Mouse (Mus musculus) cerebellum, postnatal 36 days (tissue): ENCODE results near the gene Otud7a.
A peak's percentile ranks its signal among the peaks of the same experiment; 100 is the strongest.
"Not testable (repeated sequence)": the region's sequence is repeated elsewhere in the genome, so short reads cannot be mapped to it uniquely, and the experiment has no call there.

ENCODE experiments used
- DNase-seq, 2 experiments: peaks; one replicate each; pipeline ENCODE4 v3.0.0; 2021 to 2022; ENCODE audit warnings: mixed read lengths in 2 of 2

Otud7a gene

DNA sequence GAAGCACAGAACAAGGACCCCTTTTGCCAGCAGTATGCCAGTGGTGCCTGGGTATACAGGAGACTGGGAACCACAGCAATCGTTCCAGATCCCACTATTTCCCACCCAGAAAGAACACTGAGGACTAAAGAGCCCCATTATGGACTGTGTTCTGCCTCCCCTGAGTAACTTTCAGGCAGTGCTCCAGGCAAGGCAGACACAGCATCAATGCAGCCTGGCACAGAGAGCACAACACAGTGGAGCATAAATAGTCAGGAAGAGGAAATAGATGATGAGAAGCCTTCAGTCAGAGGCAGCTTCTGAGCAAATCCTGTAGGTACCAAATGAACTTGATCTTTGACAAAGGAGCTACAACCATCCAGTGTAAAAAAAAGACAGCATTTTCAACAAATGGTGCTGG is 115.1 kb downstream of the Otud7a start:
- peak in 1 of 2 experiments; percentile 27 for DNase-seq

DNA sequence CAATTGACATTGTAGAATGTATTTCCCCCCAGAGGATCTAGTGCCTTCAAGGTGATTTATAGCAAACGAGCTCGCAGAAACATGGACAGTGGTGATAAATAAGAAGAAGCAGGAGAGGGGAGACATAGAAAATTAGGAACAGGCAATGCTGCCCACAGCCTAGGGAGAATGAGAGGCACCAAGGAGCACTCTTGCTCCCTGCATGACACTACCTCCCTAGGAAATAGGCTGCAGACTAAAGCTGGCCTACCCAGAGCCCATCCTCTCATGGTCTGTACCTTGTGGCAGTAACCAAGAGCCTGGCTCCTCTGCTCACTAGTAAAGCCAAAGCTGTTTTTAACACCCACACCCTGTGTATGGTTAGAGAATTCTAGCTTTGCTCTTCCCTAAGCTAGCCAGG is 138.8 kb downstream of the Otud7a start:
- DNase-seq: no peak

DNA sequence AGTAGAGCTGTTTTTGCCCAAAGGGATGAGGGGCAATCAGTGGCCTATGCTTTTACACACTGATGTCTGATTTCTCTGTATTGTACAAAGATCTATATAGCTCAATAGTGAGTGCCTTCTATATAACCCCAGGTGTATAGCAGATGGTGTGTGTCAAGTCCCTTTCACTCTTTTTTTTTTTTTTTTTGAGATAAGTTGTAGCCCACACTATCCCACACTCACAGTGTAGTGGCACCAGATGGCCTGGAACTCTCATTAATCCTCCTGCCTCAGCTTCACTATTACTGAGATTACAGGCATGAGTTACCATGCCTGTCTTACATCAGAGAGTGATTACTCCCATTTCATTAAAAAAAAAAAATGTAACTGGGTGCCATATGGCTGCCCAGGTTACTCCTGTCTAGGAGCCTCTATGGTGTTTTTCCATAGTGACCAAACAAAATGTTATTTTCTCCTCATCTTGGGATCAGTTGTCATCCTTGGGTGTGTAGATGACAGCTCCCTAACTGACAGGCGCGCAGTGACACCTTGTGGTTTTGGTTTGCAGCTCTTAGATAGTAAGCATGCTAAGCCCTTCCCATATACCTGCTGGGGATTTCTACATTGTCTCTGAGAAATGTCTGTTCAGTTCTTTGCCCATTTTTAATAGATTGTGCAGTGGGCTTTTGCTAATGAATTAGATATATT is 141.8 kb downstream of the Otud7a start:
- DNase-seq: peak; percentile 77 to 79

DNA sequence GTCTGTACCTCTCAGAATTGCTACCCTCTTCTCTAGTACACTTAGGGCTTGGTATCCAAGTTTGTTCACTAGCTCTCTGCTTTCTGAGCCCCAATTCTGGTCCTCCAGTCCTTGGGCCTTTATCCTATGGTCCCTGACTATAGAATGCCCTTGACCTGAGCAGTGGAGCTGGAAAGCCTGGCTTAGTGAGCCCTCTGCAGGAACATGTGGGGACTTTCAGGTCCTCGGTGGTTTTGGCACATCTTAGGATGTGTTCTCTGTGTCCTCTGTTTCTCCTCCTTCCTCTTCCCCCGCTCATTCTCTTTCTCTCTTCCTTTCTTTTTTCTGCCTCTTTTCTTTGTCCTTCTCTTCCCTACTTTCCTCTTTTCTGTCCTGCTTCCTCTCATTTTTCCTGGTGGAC is 145.8 kb downstream of the Otud7a start:
- no peak for DNase-seq

DNA sequence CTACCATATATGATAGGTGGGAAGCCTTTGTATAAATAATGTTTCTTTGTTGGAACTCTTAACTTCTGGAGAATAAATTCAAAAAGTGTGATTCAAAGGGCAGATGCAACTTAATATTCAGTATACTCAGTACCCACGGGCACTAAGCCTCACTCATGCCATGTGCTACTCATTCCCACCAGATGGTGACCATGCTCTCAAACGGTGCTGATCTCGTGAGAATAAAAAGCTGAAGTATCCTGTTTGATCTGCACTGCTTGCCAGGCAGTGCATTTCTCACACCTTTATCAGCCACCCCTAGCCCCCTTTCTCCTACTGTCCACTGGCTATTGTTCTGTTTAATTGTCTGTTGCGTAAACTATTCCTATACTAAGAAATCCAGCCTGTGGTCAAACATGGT is 146.8 kb downstream of the Otud7a start:
- DNase-seq: peak in 1 of 2 experiments; percentile 4

DNA sequence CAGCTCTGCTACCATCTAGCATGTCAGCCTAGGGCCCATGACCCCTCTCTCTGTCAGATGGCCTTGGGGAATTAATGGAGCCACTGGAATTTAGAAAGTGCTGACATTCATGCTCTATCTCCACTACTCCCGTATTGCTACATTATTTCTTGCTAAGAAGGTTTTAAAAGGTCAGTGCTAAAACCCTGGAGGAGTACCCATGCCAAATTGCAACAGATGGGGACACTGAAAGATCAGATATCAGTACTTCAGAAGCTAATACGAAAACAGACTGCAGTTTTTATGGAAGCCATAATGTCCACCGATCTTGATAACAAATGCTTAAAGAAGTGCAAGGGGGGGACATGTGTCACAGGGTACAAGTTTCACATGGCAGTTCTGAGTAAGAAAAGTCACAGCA is 147.5 kb downstream of the Otud7a start:
- DNase-seq: peak in 1 of 2 experiments; percentile 12

DNA sequence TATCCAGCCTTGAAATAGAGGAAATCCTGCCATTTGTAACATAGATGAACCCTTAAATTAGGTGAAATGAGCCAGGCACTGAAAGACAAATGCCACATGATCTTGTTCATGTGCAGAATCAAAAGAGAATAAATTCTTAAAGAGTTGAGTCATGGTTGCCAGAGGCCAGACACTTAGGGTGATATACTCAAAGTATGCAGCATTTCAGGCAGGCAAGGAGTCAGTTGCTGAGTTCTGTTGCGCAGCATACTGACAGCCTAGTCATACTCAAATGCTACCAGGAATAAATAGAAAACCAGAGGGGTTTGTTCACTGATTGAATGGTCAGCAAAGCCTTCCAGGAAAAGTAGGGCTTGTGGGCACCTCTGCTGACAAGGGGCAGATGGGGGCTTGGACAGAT is 160.3 kb downstream of the Otud7a start:
- DNase-seq: no peak

DNA sequence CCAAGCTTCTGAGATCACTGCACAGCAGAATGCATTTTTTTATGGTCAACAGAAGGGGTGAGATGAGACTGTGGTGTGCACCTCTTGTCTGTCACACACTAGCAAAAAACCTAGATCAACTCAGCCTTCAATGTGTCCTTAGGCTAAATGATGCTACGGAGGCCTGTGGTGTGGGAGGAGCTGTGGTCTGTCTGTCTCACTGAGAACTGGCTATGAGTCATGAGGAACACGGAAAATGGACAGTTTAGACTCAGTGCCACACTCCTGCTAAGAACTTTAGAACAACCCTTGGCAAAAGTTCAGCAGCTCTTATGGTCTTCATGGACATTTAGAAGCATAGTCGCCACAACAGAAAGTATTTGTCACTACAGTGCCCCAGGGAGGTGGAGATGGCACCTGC is 172.5 kb downstream of the Otud7a start:
- DNase-seq: no peak

DNA sequence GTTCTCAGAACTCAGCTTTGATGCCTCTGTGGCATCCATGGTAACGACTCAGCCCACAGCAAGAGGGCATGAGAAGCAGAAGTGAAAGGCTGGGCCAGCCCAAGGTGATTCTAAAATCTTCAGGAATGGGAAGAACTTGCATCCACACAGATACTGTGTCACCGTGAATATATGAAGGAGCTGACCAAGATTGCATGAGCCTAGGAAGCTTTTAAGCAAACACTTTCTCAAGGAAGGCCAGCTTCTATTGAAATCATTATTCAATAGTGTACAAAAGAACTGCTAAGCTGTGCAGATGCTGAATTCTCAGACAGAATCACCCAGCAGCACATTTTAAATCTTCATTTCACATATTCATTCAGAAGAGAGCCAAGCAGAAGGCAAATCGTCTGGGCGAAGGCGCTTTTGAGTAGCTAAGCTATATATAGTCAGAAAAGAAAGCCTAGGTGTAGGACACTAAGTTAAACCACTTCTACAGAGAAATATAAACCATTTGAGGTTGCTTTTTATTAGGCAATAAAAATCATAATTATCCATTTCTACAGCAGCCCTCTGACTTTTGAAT is 176.3 kb downstream of the Otud7a start:
- no peak for DNase-seq

DNA sequence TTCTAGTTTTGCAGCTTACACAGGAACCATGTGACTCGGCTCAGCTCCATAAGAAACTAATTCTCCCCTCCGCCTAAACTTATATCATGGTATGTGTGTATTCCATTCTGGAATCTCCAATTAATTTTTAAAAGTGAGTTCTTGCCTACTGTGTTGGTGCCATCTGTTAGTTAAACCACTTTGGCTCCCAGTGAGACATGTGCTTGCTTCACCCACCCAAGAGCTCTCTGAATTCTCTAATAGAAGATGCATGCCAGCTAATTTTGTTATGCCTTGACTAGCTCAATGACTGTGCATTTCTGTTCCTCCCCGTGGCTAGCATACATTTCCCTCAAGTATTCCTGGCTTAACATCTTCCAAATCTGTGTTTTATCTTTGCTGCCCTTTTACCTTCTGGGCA is 193.1 kb downstream of the Otud7a start:
- DNase-seq: no peak

DNA sequence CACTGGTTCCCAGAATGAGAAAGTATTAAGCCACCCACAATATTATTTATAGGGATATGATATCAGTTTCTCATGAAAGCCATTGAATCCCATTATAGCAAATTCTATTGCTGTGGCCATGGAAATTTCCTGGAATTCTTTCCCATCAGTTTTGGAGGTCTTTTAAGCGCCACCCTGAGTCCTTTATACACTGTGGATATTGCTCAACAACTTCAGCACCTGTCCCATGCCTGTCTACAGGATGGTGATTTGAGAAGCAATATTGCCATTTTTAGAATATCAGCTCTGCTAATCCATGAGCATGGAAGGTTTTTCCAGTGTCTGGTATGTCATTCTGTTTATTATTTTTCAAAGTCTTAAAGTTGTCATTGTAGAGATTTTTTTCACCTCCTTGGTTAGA is 199.5 kb downstream of the Otud7a start:
- DNase-seq: no peak

DNA sequence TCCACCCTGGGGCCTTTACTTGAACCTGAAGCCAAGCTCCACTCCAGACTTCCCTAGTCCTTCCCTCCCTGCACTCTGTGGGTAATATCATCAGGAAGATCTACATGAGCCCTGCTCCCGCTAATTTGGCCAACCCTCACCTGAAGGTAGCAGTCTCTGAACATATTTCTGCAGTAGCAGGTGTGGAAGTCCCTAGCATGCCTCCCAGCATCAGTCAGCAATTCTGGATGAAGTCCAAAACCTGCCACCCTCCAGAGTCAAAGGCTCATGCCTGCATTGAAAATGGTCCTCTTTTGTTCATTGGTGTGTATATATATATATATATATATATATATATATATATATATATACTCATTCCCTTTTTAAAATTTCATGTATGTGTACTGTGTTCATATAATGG is 202.6 kb downstream of the Otud7a start:
- DNase-seq: peak; percentile 25 to 27

DNA sequence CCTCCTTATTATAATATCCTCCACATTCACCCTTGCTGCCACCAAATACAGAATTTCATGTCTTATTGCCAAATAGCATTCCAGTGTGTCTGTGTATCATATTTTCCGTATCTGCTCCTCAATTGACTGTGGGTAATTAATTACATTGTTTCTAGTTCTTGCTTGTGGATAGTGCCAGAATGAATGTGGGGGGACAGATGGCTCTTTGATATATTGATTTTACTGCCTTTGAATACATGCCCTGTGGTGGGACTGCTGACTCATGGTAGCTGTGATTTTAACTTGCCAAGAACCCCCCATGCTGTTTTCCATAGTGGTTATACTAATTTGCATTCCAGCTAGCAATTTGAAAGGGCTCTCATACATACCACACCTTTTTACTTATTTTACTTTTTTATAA is 215.7 kb downstream of the Otud7a start:
- no peak for DNase-seq

DNA sequence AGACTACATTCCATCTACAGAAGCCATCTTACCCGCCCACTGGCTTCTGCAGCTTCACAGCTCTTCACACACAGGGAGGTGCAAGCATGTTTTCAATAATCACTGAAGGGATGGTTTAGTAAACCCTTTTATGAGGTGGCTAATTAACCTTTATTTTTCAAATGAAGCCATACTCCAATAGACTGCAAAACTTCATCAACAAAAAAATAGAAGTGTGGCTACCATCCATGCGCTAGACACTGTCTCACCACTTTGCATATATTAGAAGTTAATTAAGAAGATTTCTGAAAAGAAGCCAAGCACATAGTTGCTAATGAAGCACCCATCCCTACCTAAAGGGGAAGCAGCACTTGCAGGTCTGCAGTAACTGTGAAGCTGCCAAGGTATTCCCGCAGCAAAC is 218.2 kb downstream of the Otud7a start:
- no peak for DNase-seq

DNA sequence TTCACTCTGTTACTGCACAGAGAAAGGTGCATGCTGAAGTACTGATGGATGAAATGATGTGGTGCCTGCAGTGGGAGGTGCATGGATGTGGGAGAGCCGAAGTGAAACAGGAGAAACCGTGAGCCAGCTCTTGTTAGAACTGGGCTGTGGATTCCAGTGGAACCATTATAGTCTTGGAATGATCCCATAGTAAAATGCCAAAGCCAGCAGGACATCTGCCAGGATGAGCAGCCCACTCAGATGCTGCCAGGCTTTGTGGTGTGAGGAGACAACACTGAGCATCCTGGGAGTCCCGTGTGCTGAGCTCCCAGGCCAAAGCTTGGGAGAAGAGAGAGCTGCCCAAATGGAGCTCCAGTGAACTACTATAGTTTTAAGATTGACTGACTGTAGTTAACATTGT is 220.9 kb downstream of the Otud7a start:
- DNase-seq: peak; percentile 27 to 38

DNA sequence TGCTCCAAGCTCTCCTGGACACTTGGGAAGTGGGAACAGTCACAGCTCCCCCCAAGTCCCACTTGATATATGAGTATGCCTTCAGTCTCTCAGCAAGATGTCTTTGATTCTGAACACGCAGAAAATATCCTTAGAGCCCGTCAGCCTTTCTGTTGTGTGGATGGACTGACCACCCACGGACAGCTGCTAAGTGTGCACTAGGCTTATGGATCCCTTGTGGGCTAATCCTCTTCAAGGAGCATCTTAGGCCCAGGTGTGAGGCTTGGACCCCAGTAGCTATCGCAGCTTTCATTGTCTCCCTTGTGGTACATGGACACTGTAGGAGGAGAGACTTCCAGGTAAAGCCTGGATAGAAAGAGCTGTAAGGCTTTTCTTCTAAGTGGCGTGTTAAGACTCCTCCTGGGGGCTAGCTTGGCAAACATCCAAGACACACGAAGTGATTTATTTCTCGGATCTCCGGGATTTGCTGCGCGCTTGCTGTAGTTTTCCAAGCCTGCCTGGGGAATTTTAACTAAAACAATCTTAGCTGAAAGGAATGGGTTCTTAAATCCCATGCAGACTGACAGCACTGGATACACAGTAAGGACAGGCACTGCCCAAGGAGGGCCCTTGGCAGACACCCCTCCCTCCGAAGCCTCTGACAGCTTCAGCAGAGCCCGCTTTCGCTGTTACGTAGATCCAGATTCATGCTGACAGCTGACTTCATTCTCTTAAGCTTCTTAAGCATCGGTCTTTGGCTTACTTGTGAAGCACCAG is 223.6 kb downstream of the Otud7a start:
- DNase-seq: no peak

DNA sequence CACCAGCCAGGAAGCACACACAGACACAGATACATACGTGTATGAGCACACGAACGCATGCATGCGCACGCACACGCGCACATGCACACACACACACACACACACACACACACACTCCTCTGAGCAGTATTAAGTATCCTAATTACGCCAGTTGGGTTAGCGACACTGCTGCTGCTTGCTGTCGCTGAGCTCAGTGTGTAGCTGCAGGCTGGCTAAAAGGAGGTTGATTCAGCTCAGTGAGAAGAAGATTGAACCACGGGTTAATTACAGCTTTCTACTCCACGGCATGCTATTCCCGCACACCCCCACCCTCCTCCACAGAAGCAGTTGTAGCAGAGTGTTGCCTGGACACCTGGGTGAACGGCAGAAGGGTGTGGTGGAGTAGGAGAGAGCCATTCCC is 224.4 kb downstream of the Otud7a start:
- no peak for DNase-seq

DNA sequence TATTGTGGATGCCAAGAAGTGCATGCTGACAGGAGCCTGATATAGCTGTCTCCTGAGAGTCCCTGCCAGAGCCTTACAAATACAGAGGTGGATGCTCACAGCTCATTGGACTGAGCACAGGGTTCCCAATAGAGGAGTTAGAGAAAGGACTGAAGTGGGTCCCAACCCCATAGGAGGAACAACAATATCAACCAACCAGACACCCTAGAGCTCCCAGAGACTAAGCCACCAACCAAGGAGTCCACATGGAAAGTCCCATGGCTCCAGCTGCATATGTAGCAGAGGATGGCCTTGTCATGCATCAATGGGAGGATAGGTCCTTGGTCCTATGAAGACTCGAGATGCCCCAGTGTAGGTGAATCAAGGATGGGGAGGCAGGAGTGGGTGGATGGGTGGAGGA is 226.4 kb downstream of the Otud7a start:
- DNase-seq: not testable (repeated sequence)

DNA sequence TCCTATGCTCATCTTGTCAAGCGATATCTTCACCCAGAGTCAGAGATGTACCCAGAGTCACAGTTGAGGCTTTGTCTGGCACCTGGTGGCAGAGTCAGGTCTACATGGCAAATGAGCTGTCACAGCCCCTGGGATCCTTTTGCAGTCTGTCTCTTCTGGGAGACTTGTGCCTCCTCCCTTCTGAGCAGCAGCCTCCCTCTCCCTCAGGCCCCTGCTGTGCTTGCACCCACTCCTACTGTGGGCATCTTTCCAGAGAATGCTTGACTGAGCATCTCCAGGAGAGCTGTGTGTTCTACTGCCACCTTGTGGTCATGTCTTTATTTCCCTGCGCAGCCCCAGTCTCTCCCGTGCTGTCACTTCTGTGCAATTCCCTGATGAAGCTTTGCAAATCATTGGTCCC is 227.4 kb downstream of the Otud7a start:
- peak; percentile 70 to 79 for DNase-seq

DNA sequence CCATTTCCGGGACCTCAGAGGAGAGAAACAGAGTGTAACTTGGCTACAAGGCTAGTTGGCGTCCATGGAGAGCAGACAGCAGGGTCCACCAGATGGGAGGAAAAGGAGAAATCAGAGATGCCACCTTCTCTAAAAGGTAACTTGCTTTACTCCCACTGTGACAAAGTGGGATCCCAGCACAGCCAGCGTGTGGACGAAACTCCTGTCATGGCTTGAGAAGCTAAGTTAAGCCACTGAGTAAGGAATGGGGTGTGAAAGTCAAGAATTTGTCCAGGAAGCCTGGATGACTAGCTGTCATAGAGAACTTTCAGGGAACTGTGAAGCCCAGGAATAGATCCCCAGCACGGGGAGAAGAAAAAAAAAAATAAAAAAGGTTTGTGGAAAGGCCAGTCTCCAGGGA is 232.1 kb downstream of the Otud7a start:
- no peak for DNase-seq

DNA sequence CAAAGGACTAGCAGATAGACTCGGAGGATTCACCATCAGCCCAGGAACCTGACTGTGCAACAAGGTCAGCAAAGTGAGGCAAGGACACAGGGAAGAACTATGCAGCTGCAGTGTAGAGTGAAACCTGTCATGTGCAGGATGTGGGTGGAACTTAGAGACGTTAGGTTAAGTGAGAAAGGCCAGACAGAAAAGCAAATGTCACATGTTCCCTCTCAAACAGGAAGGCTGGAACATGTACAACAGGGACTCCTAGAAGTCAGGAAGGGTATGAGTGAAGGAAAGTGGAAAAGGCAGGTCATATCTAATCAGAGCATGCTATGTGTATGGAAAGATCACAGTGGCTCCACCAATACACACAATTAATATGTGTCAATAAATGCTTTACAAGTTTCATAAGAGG is 232.6 kb downstream of the Otud7a start:
- DNase-seq: no peak

DNA sequence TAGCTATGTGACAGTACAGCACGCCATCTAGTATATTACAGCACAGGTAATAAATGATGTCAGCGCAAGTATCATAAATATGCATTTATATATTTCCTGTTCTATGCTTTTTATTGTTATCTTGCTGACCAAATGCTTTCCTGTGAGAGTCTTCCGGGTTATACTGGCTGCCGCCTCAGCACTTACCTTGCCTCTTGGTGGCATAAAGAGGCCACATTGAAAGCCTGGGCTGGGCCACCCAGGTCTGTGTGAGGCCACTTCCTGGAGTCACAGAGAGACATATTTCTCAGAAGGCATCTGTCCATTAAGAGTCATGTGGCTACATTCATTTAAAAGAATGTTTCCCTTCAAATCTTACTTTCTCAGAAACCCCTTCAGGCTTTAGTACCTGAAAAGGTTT is 242.5 kb downstream of the Otud7a start:
- DNase-seq: no peak

DNA sequence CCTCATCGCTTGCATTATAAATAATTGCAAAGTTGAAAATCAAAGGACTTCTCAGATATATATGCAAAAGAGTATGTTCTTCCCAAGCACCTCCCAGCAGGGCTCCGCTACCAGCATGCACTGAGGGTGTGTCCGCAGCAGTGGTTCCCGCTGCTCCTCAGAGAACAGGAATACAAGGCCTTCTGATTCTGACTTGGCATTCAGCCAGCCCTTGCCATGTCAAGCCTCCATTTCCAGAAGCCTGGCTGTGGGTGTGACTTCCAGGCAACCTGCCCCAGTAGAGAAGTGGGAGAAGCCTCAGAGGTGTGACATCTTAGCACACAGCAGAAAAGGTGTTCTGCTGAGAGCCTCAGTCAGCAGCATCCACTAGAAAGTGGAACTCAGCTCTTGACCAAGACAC is 253.4 kb downstream of the Otud7a start:
- peak; percentile 38 to 46 for DNase-seq

DNA sequence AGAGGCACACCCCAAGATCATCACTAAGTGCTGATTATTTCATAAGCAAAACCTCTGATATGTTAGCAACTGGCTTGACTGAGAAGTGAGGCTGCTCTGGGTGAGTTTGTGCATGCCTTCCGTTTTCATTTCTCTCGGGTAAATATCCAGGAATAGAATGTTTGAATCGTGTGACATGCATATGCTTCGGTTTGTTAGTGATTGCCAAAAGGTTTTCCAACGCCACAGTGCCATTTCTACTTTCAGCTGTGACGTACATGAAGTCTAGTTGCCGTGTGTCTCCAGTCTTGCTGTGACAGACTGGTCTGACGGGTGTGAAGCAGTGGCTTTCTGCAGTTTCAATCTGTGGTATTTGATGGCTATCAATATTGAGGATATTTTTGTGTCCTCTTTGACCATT is 273.4 kb downstream of the Otud7a start:
- DNase-seq: no peak
